Mouse (Mus musculus) forebrain, embryonic 13.5 days (tissue): ENCODE measurements around the gene Ankrd11. TPM values are rescaled to one million over a fixed set of nuclear protein-coding genes. Genes with fewer than 3 reads are reported as not detected.
A peak's percentile ranks its signal among the peaks of the same experiment; 100 is the strongest.

Experiments used
- ATAC-seq: fragments of 200-750 bp; cut with Nextera tagmentation; 2 replicates; pipeline ENCODE4 v1.8.0; 2017
- H3K27ac ChIP-seq: fragments of 300-500 bp; sonication (generic); 2 replicates; pipeline ENCODE4 v1.5.1; 2015; ENCODE audit warnings: inconsistent platforms, mild to moderate bottlenecking, moderate library complexity
- H3K27me3 ChIP-seq: fragments of 300-500 bp; sonication (generic); 2 replicates; pipeline ENCODE4 v1.6.1; 2015; ENCODE audit warnings: mild to moderate bottlenecking, inconsistent platforms
- H3K36me3 ChIP-seq: fragments of 300-500 bp; sonication (generic); 2 replicates; pipeline ENCODE4 v1.6.1; 2015; ENCODE audit warnings: mild to moderate bottlenecking, inconsistent platforms; ENCODE audit not compliant: poor library complexity, severe bottlenecking
- H3K4me1 ChIP-seq: fragments of 300-500 bp; sonication (generic); 2 replicates; pipeline ENCODE4 v1.6.1; 2015; ENCODE audit warnings: inconsistent platforms
- H3K4me2 ChIP-seq: fragments of 300-500 bp; sonication (generic); 2 replicates; pipeline ENCODE4 v1.6.1; 2015; ENCODE audit warnings: inconsistent platforms, mild to moderate bottlenecking, moderate library complexity
- H3K4me3 ChIP-seq: fragments of 300-500 bp; sonication (generic); 2 replicates; pipeline ENCODE4 v1.5.1; 2015; ENCODE audit warnings: mild to moderate bottlenecking, inconsistent platforms
- H3K9ac ChIP-seq: fragments of 300-500 bp; sonication (generic); 2 replicates; pipeline ENCODE4 v1.6.1; 2015; ENCODE audit warnings: mild to moderate bottlenecking, inconsistent platforms
- H3K9me3 ChIP-seq: fragments of 300-500 bp; sonication (generic); replicated peaks from 2 replicates; pipeline ENCODE4 v1.6.1; 2016; ENCODE audit warnings: inconsistent platforms
- WGBS: fragments of 180-500 bp; shearing (Covaris S2); methylation state at CpG from one replicate; pipeline ENCODE4 v1.1.7; 2015; 5-methylcytosine and 5-hydroxymethylcytosine counted together
- polyA plus RNA-seq: library from polyadenylated mRNA; unstranded; fragments of >200 nt; fragmentation: Nextera tagmentation; extraction: Ambion mirVana; gene quantifications from 2 replicates; pipeline ENCODE4 v1.2.1, GENCODE M21; 2015

Gene Ankrd11
- polyA plus RNA-seq, 1 experiment from 2014 or later: 34.3 TPM

DNA sequence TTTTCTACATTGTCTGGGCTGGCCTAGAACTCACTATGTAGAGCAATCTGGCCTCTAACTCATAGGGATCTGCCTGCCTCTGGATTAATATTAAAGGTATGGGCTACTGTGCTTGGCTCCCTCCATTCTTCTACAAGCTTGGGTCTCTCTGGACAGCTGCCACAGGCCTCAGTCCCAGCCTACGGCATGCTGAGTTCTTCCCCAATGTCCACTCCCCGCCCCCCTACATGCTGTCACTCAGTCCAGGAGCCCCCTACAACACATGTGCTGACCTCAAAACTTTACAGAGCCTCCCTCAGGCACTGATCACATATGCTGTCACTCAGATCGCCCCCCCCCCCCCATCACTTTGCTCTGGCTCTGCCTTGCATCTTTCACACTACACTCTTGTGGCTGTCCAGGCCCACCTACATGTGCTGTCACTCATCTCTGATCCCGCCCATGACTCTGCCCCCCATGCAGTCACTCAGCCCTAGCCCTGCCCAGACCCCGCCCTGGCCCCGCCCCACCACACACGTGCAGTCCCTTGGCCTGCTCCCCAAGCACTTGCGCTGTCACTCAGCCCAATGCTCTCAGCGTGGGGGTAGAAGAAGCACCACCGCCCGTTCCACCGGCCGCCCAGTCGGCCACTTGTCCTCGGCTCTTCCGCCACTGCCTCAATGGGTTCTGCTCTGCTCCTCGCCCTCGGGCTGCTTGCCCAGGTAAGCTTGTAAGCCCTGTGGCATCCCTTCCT, 194.1 kb downstream of the Ankrd11 start, which contains the start of gene Cdh15:
Gene Cdh15, plus strand, starts transcription at position 138 of the 733 bp plus-strand sequence.
- H3K4me2 ChIP-seq: peak within 1 kb of the TSS; percentile 30
- ATAC-seq: peak; percentile 95
- no peak within 1 kb of the TSS for H3K4me3 ChIP-seq
- WGBS: 11% methylated on average over 18 of the region's 18 CpGs
- H3K4me1 ChIP-seq: peaks cover 6% of the 10 kb centered on the region
- no peak within 1 kb of the TSS for H3K27ac ChIP-seq
- H3K36me3 ChIP-seq: no peaks in the 10 kb centered on the region
- no peak within 1 kb of the TSS for H3K9ac ChIP-seq
- H3K27me3 ChIP-seq: no peaks in the 10 kb centered on the region
- no peaks in the 10 kb centered on the region for H3K9me3 ChIP-seq

DNA sequence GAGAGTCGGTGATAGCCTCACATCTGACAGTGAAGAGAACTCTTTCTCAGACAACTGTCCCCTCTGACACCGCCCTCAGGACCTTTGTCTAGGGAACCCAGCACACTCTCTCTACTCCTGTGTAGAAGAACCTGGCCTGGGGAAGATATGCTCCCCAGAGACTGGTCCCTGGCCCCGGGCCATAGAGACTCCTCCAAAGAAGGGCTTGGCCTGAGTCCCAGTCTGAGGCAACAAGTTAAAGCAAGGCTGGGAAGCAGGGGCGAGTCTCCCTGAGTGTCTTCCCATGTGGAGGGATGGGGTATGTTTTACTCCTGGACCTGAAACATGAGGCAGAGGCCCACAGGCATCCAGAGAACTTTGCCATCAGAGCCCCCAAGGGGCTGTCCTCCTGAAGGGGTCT, 196.4 kb downstream of the Ankrd11 start:
- no peak for ATAC-seq
- no peak overlapping the region for H3K4me3 ChIP-seq
- no peaks in the 10 kb centered on the region for H3K36me3 ChIP-seq
- H3K4me2 ChIP-seq: no peak overlapping the region
- 82% methylated on average over 4 of the region's 4 CpGs for WGBS
- H3K4me1 ChIP-seq: peaks cover 3% of the 10 kb centered on the region; the same call in 1 of the 2 replicates
- no peaks in the 10 kb centered on the region for H3K9me3 ChIP-seq
- H3K9ac ChIP-seq: no peak overlapping the region
- no peak overlapping the region for H3K27ac ChIP-seq
- H3K27me3 ChIP-seq: no peaks in the 10 kb centered on the region

DNA sequence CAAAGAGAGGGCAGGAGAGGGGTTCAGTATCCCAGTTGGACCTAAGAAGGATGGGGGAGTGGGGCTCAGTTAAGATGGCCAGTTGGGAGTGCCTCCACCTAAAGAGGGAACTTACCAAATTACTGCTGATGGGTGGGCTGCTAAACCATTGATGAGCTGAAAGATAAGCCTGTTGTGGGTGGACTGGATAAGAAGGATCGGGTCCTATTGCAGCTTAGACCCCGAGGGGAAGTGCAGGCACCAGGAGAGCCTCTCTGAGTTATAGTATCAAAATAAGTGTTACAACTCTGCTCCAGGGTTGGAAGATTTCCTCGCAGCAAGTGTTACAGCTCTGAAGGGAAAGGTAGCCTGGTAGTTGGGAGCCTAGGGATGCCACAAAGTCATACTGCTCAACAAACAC, 197.9 kb downstream of the Ankrd11 start:
- Histone ChIP-seq H3K4me3 (no peak overlapping the region), H3K4me1 (peaks cover 3% of the 10 kb centered on the region; the same call in 1 of the 2 replicates), H3K9me3 (no peaks in the 10 kb centered on the region), H3K27me3 (no peaks in the 10 kb centered on the region), H3K4me2 (no peak overlapping the region), H3K36me3 (no peaks in the 10 kb centered on the region), H3K27ac (no peak overlapping the region), H3K9ac (no peak overlapping the region)
- WGBS: 75% methylated on average over 3 of the region's 3 CpGs
- ATAC-seq: no peak

DNA sequence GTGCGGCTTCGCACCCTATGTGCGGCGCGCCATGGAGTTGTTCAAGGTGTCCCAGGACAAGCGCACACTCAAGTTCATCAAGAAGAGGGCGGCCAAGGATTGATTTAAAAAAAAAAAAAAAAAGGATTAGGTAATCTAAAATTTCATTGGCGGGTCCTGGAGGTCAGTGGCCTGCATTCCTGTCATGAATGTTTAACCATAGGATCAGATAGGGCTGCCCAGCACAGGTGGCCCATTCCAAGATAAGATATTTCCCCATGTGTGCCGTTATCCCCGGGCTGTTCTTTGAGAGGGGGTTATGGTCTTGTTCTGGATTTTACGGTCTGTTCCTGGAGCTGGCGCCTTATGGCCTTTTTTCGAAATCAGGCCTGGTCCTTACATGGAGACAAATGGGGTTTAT, 205.4 kb downstream of the Ankrd11 start:
- H3K27ac ChIP-seq: no peak overlapping the region
- WGBS: 94% methylated on average over 13 of the region's 13 CpGs
- no peak overlapping the region for H3K9ac ChIP-seq
- H3K4me3 ChIP-seq: no peak overlapping the region
- no peaks in the 10 kb centered on the region for H3K9me3 ChIP-seq
- H3K36me3 ChIP-seq: no peaks in the 10 kb centered on the region
- peaks cover 2% of the 10 kb centered on the region for H3K27me3 ChIP-seq
- ATAC-seq: no peak
- H3K4me2 ChIP-seq: no peak overlapping the region
- no peaks in the 10 kb centered on the region for H3K4me1 ChIP-seq

DNA sequence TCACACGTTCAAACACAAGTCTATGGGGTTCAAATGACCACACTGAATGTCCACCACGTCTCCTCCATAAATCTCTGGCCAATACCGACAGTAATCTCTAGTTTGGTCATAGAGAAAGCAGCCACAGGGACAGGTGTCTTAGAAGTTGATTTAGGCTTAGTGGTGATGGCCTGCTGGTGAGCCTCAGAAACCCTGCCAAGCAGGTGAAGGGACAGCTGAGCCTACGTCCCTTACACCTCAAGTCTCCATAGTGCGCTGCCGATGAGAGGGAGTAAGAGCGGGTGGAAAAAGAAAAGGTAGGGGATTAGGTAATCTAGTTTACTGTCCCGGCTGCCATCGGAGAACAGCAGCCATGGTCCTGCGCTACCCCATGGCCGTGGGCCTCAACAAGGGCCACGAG, 205.9 kb downstream of the Ankrd11 start:
- no peaks in the 10 kb centered on the region for H3K4me1 ChIP-seq
- H3K4me3 ChIP-seq: no peak overlapping the region
- WGBS: 88% methylated on average over 12 of the region's 12 CpGs
- ATAC-seq: no peak
- no peak overlapping the region for H3K9ac ChIP-seq
- H3K9me3 ChIP-seq: no peaks in the 10 kb centered on the region
- H3K27me3 ChIP-seq: peaks cover 7% of the 10 kb centered on the region
- no peak overlapping the region for H3K4me2 ChIP-seq
- no peaks in the 10 kb centered on the region for H3K36me3 ChIP-seq
- H3K27ac ChIP-seq: no peak overlapping the region

DNA sequence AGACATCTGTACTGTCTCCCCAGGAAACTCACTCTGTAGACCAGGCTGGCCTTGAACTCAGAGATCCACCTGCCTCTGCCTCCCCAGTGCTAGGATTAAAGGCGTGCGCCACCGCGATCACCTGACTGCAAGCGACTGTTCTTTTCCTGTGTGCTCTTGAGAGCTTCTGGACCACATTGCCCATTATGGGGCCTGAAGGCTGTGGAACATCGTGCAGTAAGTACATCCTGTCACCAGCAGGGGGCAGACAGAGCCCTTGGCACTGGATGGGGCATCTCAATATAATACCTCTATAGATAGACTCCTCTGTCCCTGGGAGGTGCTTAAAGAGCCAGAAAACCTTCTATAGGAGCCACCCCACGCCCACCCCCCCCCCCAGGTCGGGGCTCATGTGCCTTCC, 207.1 kb downstream of the Ankrd11 start:
- Histone ChIP-seq H3K36me3 (no peaks in the 10 kb centered on the region), H3K27ac (no peak overlapping the region), H3K4me3 (no peak overlapping the region), H3K9ac (no peak overlapping the region), H3K9me3 (no peaks in the 10 kb centered on the region), H3K4me1 (peaks cover 3% of the 10 kb centered on the region; the same call in 1 of the 2 replicates), H3K4me2 (no peak overlapping the region), H3K27me3 (peaks cover 11% of the 10 kb centered on the region)
- WGBS: 25% methylated on average over 8 of the region's 8 CpGs
- ATAC-seq: peak; percentile 46; the same call in 1 of the 2 replicates

DNA sequence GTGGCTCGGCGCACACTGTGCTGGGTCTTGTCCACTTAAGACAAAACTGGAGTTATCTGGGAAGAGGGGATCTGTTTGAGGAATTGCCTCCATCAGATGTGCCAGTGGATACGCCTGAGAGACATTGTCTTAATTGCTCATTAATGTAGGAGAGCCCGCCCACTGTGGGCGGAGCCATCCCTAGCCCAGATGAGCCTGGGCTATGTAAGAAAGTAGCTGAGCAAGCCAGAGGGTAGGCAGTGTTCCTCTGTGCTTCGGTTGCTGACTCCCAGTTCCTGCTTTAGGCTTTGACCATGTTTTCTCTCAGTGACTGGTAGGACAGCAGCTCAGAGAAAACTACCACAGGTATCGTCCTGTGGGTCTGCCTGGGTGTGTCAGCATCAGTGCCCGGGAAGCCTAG, 207.7 kb downstream of the Ankrd11 start:
- Histone ChIP-seq H3K36me3 (no peaks in the 10 kb centered on the region), H3K4me3 (no peak overlapping the region), H3K9ac (no peak overlapping the region), H3K9me3 (no peaks in the 10 kb centered on the region), H3K27ac (no peak overlapping the region), H3K4me1 (peaks cover 3% of the 10 kb centered on the region; the same call in 1 of the 2 replicates), H3K27me3 (peaks cover 13% of the 10 kb centered on the region), H3K4me2 (no peak overlapping the region)
- WGBS: 89% methylated on average over 8 of the region's 8 CpGs
- ATAC-seq: no peak

Other genes with a start within 250 kb of the Ankrd11 start
- 0.28 and 0.74 TPM in 2 replicates for gene Cdh15, start 194.3 kb downstream of the Ankrd11 start, polyA plus RNA-seq
- gene Spg7, start 20.7 kb upstream of the Ankrd11 start, polyA plus RNA-seq: 45.1 and 47.3 TPM in 2 replicates
- gene Rpl13, start 60.1 kb upstream of the Ankrd11 start, polyA plus RNA-seq: 917 and 1,023 TPM in 2 replicates
- 0.43 and 0.64 TPM in 2 replicates for gene Cpne7, start 75.1 kb upstream of the Ankrd11 start, polyA plus RNA-seq
- 0.40 and 0.44 TPM in 2 replicates for gene Sult5a1, start 116.0 kb upstream of the Ankrd11 start, polyA plus RNA-seq
- gene Dpep1, start 144.0 kb upstream of the Ankrd11 start, polyA plus RNA-seq: not detected in 2 replicates
- 183 and 199 TPM in 2 replicates for gene Chmp1a, start 170.5 kb upstream of the Ankrd11 start, polyA plus RNA-seq
- gene Spata33, start 170.6 kb upstream of the Ankrd11 start, polyA plus RNA-seq: 4.2 and 5.5 TPM in 2 replicates
- gene Cdk10, start 182.6 kb upstream of the Ankrd11 start, polyA plus RNA-seq: 38.8 and 41.8 TPM in 2 replicates
- 1.4 and 2.3 TPM in 2 replicates for gene Spata2l, start 194.0 kb upstream of the Ankrd11 start, polyA plus RNA-seq
- gene Zfp276, start 211.9 kb upstream of the Ankrd11 start, polyA plus RNA-seq: 22.8 and 25.7 TPM in 2 replicates
- 32.9 and 40.3 TPM in 2 replicates for gene Vps9d1, start 212.1 kb upstream of the Ankrd11 start, polyA plus RNA-seq